Mouse (Mus musculus) CD4-positive, CD25-positive, alpha-beta regulatory T cell, adult 9 weeks (primary cell): ENCODE measurements around the gene Mmp23. TPM values are rescaled to one million over a fixed set of nuclear protein-coding genes. Genes with fewer than 3 reads are reported as not detected.

Experiments used
- polyA plus RNA-seq: library from polyadenylated mRNA; unstranded; fragments of 100-300 nt; shearing (Covaris generic); gene quantifications from one replicate; pipeline ENCODE4 v1.2.1, GENCODE M21; 2017

Gene Mmp23
- polyA plus RNA-seq = 0.19 TPM

DNA sequence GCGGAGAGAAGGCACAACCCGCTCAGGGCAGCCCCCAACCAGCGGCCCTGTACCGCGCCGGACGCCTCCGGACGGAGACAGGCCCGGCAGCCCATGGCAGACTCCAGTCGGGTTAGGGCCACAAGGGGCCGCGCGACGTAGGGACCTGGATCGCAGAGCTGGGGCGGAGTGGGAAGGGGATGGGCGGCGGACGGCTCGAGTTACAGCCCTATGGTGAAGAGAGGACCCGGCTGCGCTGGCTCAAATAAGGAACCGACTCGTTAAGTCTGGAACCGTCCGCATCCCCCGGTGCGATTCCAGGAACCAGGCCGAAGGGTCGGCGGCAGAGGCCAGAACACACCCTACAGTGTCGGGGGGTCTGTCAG is at the start of gene Mmp23:
Gene Mmp23 (minus strand): TSS at position 299 of the 365 bp plus-strand sequence.

DNA sequence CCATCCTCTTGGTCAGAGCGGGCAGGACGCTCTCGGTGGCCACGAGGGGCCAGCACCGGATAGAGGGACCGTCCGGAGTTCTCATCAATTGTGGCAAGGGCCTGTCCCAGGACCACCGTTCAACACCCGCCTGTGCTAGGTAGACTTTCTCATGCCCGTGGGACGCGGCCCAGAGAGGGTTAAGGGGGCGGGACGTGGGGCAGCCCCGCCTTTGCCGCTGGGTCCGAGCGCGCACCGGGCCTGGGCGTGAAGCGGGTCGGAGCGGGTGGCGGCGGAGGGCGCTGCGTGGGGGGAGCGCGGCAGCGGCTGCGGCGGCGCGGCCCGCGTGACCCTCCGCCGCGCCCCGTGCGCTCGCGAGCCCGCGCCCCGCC is 40.9 kb upstream of the Mmp23 start, which contains the start of gene Fndc10:
Gene Fndc10 (plus strand): TSS at position 232 of the 371 bp plus-strand sequence.

DNA sequence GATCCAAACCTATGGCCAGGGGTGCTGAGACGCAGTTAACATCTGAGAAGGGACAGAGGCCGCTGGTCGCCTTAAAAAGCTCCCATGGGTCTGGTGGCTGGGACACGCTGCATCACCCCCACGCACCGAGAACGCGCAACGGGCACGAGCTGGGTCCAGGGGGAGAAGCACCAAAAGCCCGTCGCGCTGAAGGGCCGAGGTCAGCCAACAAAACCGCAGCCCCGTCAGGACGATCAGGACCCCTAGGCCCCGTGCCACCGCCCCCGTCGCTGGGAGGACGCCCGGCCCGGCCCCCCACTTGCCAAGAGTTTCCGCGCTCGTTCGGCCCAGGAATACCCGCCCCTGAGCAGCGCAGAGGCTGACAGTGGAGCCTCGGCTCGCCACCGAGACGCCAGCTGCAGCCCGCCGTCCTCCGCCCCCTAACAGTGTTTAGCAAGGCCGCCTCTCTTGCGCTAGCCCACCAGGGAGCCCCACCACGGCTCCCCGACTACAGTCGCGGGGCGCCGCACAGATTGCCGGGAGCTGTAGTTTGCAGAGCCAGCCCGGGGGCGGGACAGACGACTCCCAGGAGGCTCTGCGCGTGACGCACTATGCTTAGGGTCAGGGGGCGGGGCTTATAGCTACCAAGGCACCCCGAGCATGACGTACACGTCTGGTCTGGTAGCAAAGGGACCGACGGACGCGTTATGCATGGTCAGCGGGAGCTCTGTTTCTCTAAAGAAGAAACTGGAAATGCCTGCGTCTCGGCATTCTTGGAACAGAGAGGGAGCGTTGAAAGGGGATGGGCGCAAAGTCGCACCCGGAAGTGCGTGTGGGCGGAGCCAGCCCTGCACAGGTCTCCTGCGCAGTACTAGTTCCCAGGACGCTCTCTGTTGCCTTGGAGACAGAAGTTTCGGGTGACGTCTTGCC is 15.8 kb upstream of the Mmp23 start, which contains the start of gene Mib2:
Gene Mib2 (minus strand): TSS at position 510 of the 909 bp plus-strand sequence.

GRCm38 (mm10) chr4:155645308-155645707 is 7.9 kb downstream of the Mmp23 start, which contains the start of gene Gm10563:
TSS of gene Gm10563 (minus strand) at chr4:155645408.

DNA sequence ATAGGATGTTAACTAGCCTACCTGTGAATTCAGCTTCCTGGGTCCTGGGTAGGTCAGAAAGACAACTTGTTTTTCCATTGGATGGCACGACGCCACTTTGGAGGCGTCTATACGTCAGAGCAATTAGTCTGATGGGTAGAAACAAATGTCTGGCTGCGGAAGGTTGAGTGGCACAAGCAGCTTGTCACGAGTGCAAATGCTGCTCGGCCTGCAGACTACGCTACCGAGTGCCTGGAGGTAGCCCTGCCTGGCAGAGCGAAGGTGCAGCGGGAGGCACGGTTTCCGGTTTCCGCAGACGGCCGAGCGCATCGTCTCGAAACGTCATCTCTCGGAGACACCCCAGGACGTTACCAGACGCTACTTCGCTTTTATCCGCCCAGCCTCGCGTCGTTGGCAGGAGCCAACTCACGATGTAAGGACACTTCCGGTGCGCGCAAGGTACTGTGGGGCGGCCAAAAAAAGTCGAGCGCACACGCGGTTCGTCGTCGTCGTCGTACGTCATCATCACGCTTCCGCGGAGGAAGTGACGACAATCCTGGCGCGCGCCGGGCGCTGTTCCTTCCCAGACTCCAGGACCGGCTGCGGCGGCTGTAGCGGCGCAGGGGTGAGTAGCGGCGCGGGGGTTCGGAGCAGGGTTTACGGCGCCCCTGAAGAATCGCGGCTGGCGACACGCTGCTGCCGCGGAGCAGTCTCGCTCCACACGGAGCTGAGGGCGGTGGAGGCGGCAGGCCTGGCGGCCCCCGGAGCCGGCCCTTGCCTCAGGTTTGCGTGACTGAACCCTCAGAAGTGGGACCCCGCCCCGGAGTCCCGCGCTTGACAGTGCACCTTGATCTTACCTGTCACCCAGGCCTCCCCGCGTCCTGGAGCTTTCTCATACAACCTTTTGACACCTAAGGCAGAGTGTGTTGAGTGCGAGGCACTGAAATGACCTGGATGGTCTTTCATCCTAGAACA is 28.6 kb downstream of the Mmp23 start, which contains the start of gene Cdk11b:
Gene Cdk11b (plus strand): TSS at position 517 of the 954 bp plus-strand sequence.

DNA sequence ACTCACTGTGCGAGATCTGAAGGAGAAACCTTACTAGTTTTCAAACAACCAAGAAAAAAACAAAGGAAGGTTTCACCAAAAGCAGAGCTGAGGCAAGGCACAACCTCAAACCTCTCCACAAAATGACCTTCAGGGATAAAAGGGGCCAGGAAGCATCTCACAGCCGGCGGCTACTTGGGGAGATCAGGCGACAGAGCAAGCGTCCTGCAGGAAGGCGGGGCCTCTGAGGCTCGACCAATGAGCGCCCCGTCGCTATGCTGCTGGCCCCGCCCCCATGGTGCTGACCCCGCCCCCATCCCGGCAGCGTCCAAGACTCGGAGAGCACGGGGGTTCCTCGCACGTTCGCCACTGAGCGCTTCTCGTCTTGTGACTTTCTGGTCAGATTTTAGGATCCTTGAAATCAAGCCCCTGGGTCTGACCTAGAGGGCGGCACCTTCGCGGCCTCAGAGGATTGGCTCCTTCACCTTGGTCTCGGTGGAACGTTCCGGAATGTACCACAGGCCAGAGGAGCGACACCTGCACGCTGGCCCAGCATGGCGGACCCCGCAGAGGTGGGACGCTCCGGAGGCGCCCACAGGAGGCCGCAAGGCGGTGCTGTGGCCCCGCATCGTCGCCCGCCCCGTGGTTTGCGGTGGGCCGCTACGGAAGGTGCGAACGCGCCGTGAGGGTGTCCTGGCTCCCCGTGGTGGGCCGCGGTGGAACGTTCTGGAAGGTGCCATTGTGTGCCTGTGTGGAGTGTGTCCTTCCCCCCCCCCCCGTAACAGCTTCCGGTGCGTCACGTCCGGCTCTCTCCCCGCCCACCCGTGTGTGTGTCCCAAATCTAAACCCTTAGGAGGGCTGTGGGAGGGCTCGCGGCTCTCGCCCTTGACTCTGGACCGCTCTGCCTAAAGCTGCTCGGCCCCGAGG is 51.8 kb downstream of the Mmp23 start, which contains the start of gene Slc35e2:
Gene Slc35e2 (plus strand): TSS at position 326 of the 906 bp plus-strand sequence.

Other genes with a start within 250 kb of the Mmp23 start
- gene Cfap74, start 244.2 kb downstream of the Mmp23 start, polyA plus RNA-seq = 5.1 TPM
- gene Tmem52, start 184.3 kb downstream of the Mmp23 start, polyA plus RNA-seq = not detected
- gene Gnb1, start 162.0 kb downstream of the Mmp23 start, polyA plus RNA-seq = 23.7 TPM
- 103 TPM for gene Nadk, start 91.0 kb downstream of the Mmp23 start, polyA plus RNA-seq
- gene Slc35e2, start 52.0 kb downstream of the Mmp23 start, polyA plus RNA-seq = 11.9 TPM
- 160 TPM for gene Cdk11b, start 28.5 kb downstream of the Mmp23 start, polyA plus RNA-seq
- not detected for gene Gm10563, start 8.0 kb downstream of the Mmp23 start, polyA plus RNA-seq
- 30.9 TPM for gene Mib2, start 15.8 kb upstream of the Mmp23 start, polyA plus RNA-seq
- 0.72 TPM for gene Fndc10, start 41.0 kb upstream of the Mmp23 start, polyA plus RNA-seq
- 160 TPM for gene Ssu72, start 51.4 kb upstream of the Mmp23 start, polyA plus RNA-seq
- gene Tmem240, start 81.4 kb upstream of the Mmp23 start, polyA plus RNA-seq = 0.15 TPM
- 28.3 TPM for gene Atad3a, start 107.7 kb upstream of the Mmp23 start, polyA plus RNA-seq
- 0.10 TPM for gene Vwa1, start 121.3 kb upstream of the Mmp23 start, polyA plus RNA-seq
- not detected for gene Tmem88b, start 132.5 kb upstream of the Mmp23 start, polyA plus RNA-seq
- not detected for gene Ankrd65, start 137.1 kb upstream of the Mmp23 start, polyA plus RNA-seq
- 151 TPM for gene Mrpl20, start 149.5 kb upstream of the Mmp23 start, polyA plus RNA-seq
- gene Ccnl2, start 159.1 kb upstream of the Mmp23 start, polyA plus RNA-seq = 114 TPM
- gene Aurkaip1, start 177.9 kb upstream of the Mmp23 start, polyA plus RNA-seq = 211 TPM
- gene Mxra8, start 186.3 kb upstream of the Mmp23 start, polyA plus RNA-seq = 4.8 TPM
- gene Dvl1, start 194.0 kb upstream of the Mmp23 start, polyA plus RNA-seq = 3.0 TPM
- 0.99 TPM for gene Tas1r3, start 210.0 kb upstream of the Mmp23 start, polyA plus RNA-seq
- gene Cptp, start 216.1 kb upstream of the Mmp23 start, polyA plus RNA-seq = 23.9 TPM
- 75.8 TPM for gene Ints11, start 216.2 kb upstream of the Mmp23 start, polyA plus RNA-seq
- 35.9 TPM for gene Pusl1, start 238.4 kb upstream of the Mmp23 start, polyA plus RNA-seq
- gene Acap3, start 238.4 kb upstream of the Mmp23 start, polyA plus RNA-seq = 5.7 TPM